Mouse (Mus musculus): ENCODE results near the gene Rpa1.

GRCm38 (mm10) chr11:75259416-75259815, 88.7 kb downstream of the Rpa1 start:
- no peak for TF ChIP-seq CTCF (IDR thresholded peaks at IDR 0.05; ENCODE audit: low read depth)
- TF ChIP-seq EP300 (optimal IDR thresholded peaks at IDR 0.05): no peak

Data from stomach, postnatal 0 days (tissue).